Mouse (Mus musculus): ENCODE measurements around the gene Slc6a21.

- TF ChIP-seq CTCF (IDR thresholded peaks at IDR 0.05; ENCODE audit: extremely low read depth, insufficient read length, insufficient replicate concordance, low read depth, low read length) (no peak), POLR2A (IDR thresholded peaks at IDR 0.05; ENCODE audit: low read depth, low read length) (no peak)
Observed at GRCm38 (mm10) chr7:45257063-45257840, 20.1 kb upstream of the Slc6a21 start.

Data from small intestine, adult 2 months (tissue).